Mouse (Mus musculus) CH12.LX (cell line): ENCODE data around the gene Dnm3. TPM values are rescaled to one million over a fixed set of nuclear protein-coding genes. Genes with fewer than 3 reads are reported as not detected.

Experiments used
- DNase-seq: peaks from one replicate; pipeline ENCODE4 v3.0.0-alpha.2; 2013; ENCODE audit errors: extremely low read depth
- H3K27ac ChIP-seq: 2 replicates; pipeline ENCODE4 v1.5.1; 2012; ENCODE audit warnings: low read depth, mild to moderate bottlenecking, control low read depth, moderate library complexity; ENCODE audit not compliant: insufficient read depth
- H3K27me3 ChIP-seq: replicated peaks from 2 replicates; pipeline ENCODE3; 2012; ENCODE audit warnings: inconsistent platforms
- H3K36me3 ChIP-seq, 2 experiments: replicated peaks in 1 of 2; 2 replicates each; pipeline versions ENCODE3 to v1.6.1; 2012; ENCODE audit warnings: inconsistent platforms in 1 of 2, low read length in 1 of 2, mild to moderate bottlenecking in 1 of 2, mixed read lengths in 1 of 2, moderate library complexity in 1 of 2; ENCODE audit not compliant: control insufficient read depth in 1 of 2, insufficient read depth in 1 of 2
- H3K4me1 ChIP-seq, 2 experiments: 2 replicates each; pipeline ENCODE4 v1.6.1; 2012; ENCODE audit warnings: inconsistent platforms in 1 of 2, moderate library complexity in 1 of 2; ENCODE audit not compliant: insufficient read depth in 2 of 2, control insufficient read depth in 1 of 2
- H3K4me2 ChIP-seq: 2 replicates; pipeline ENCODE4 v1.6.1; 2012; ENCODE audit warnings: low read depth, mild to moderate bottlenecking, control low read depth; ENCODE audit not compliant: poor library complexity, insufficient read depth, severe bottlenecking
- H3K4me3 ChIP-seq, 3 experiments: fragments of 150-350 bp in 1 of 3; sonication (generic) in 1 of 3; replicated peaks in 1 of 3; 2 replicates each; pipeline versions ENCODE3 to v1.5.1; 2011 to 2012; ENCODE audit warnings: low read depth in 2 of 3, low read length in 2 of 3, mild to moderate bottlenecking in 2 of 3, moderate library complexity in 2 of 3, control low read depth in 1 of 3, improper control_type of control experiment in 1 of 3, inconsistent platforms in 1 of 3, mixed read lengths in 1 of 3; ENCODE audit not compliant: poor library complexity in 1 of 3
- H3K79me2 ChIP-seq: replicated peaks from 2 replicates; pipeline ENCODE4 v1.6.1; 2012; ENCODE audit warnings: mild to moderate bottlenecking, moderate library complexity; ENCODE audit not compliant: control insufficient read depth, poor library complexity, insufficient read depth, severe bottlenecking; ENCODE audit errors: extremely low read depth
- H3K9ac ChIP-seq: 2 replicates; pipeline ENCODE4 v1.6.1; 2012; ENCODE audit warnings: low read depth, mild to moderate bottlenecking, control low read depth, moderate library complexity; ENCODE audit not compliant: insufficient read depth
- H3K9me3 ChIP-seq: replicated peaks from 2 replicates; pipeline ENCODE3; 2012; ENCODE audit warnings: low read length, inconsistent platforms, mixed read lengths
- CHD1 ChIP-seq: IDR thresholded peaks from 2 replicates; pipeline ENCODE4 v1.6.1; 2012; ENCODE audit warnings: low read depth, low read length, improper control_type of control experiment, inconsistent platforms
- CTCF ChIP-seq, 2 experiments: IDR thresholded peaks in 1 of 2; conservative IDR thresholded peaks in 1 of 2; 2 replicates each; pipeline ENCODE4 v1.5.1; 2011 to 2012; ENCODE audit warnings: low read depth in 2 of 2, low read length in 2 of 2, improper control_type of control experiment in 1 of 2, inconsistent platforms in 1 of 2, mild to moderate bottlenecking in 1 of 2, moderate library complexity in 1 of 2
- E2F4 ChIP-seq: IDR thresholded peaks from 2 replicates; pipeline ENCODE4 v1.6.1; 2011; ENCODE audit warnings: low read depth, low read length, improper control_type of control experiment; ENCODE audit not compliant: insufficient replicate concordance
- EP300 ChIP-seq: IDR thresholded peaks from 2 replicates; pipeline ENCODE4 v1.6.1; 2011; ENCODE audit warnings: low read length, improper control_type of control experiment
- HCFC1 ChIP-seq: IDR thresholded peaks from 2 replicates; pipeline ENCODE4 v1.6.1; 2012; ENCODE audit warnings: low read depth, mild to moderate bottlenecking, inconsistent platforms, low read length, improper control_type of control experiment
- JUN ChIP-seq: IDR thresholded peaks from 2 replicates; pipeline ENCODE4 v1.6.1; 2011; ENCODE audit warnings: low read depth, mild to moderate bottlenecking, low read length, improper control_type of control experiment, moderate library complexity; ENCODE audit not compliant: insufficient read depth
- JUND ChIP-seq: conservative IDR thresholded peaks from 2 replicates; pipeline ENCODE4 v1.6.1; 2011; ENCODE audit warnings: low read depth, low read length, improper control_type of control experiment
- MAX ChIP-seq: IDR thresholded peaks from 2 replicates; pipeline ENCODE4 v1.6.1; 2011; ENCODE audit warnings: low read length, improper control_type of control experiment
- NELFE ChIP-seq: IDR thresholded peaks from 2 replicates; pipeline ENCODE4 v1.6.1; 2011; ENCODE audit warnings: low read depth, low read length, improper control_type of control experiment
- PAX5 ChIP-seq: IDR thresholded peaks from 2 replicates; pipeline ENCODE4 v1.6.1; 2012; ENCODE audit warnings: low read length, inconsistent platforms, mixed read lengths
- POLR2A ChIP-seq: IDR thresholded peaks from 2 replicates; pipeline ENCODE4 v1.6.1; 2011; ENCODE audit warnings: low read depth, mild to moderate bottlenecking, improper control_type of control experiment, low read length
- POLR2AphosphoS2 ChIP-seq: IDR thresholded peaks from 2 replicates; pipeline ENCODE4 v1.6.1; 2011; ENCODE audit warnings: low read depth, low read length, improper control_type of control experiment
- RAD21 ChIP-seq: IDR thresholded peaks from 2 replicates; pipeline ENCODE4 v1.6.1; 2011; ENCODE audit warnings: low read depth, mild to moderate bottlenecking, low read length, improper control_type of control experiment, moderate library complexity
- SIN3A ChIP-seq: IDR thresholded peaks from 2 replicates; pipeline ENCODE4 v1.6.1; 2012; ENCODE audit warnings: low read length, improper control_type of control experiment, inconsistent platforms
- TBP ChIP-seq: conservative IDR thresholded peaks from 2 replicates; pipeline ENCODE4 v1.6.1; 2011; ENCODE audit warnings: low read depth, low read length, improper control_type of control experiment
- TCF12 ChIP-seq: IDR thresholded peaks from 2 replicates; pipeline ENCODE4 v1.6.1; 2014; ENCODE audit warnings: low read depth, mild to moderate bottlenecking, inconsistent platforms, low read length, improper control_type of control experiment
- UBTF ChIP-seq: IDR thresholded peaks from 2 replicates; pipeline ENCODE4 v1.6.1; 2012; ENCODE audit warnings: low read depth, mild to moderate bottlenecking, inconsistent platforms, low read length, improper control_type of control experiment, moderate library complexity
- ZC3H11A ChIP-seq: IDR thresholded peaks from 2 replicates; pipeline ENCODE4 v1.6.1; 2012; ENCODE audit warnings: low read depth, mild to moderate bottlenecking, inconsistent platforms, low read length, improper control_type of control experiment
- ZNF384 ChIP-seq: IDR thresholded peaks from 2 replicates; pipeline ENCODE4 v1.6.1; 2012; ENCODE audit warnings: low read depth, low read length, improper control_type of control experiment, inconsistent platforms
- dilution Hi-C: fragments of 300-500 bp; cut with MboI; formaldehyde crosslinking; loops from 2 replicates; pipeline ENCODE4 v1.14.3; 2020; ENCODE audit warnings: low sequenced_read_pairs; ENCODE audit not compliant: extremely low pct_unique_long_range_greater_than_20kb, extremely low pct_ligation_motif_present
- in situ Hi-C: fragments of 300-500 bp; cut with MboI; formaldehyde crosslinking; loops from 3 replicates; pipeline ENCODE4 v1.14.3; 2019; ENCODE audit warnings: low sequenced_read_pairs, low pct_ligation_motif_present, low pct_unique_long_range_greater_than_20kb, mixed read lengths
- polyA plus RNA-seq: library from polyadenylated mRNA; unstranded; fragments of >175 nt; gene quantifications from 2 replicates; pipeline ENCODE4 v1.2.1, GENCODE M21; 2012; ENCODE audit warnings: low read depth; ENCODE audit not compliant: insufficient read length
- total RNA-seq, 2 experiments: library from RNA; depleted of rRNA; stranded (reverse); fragments of 300-350 nt in 1 of 2; fragments of >200 nt in 1 of 2; gene quantifications; 2 replicates each; pipeline ENCODE4 v1.2.3; 2012 to 2014

The Dnm3 gene
- total and polyA plus RNA-seq, 3 experiments = 3.6 to 9.5 (median 6.9) TPM

GRCm38 (mm10) chr1:162144992-162145391 is 332.8 kb downstream of the Dnm3 start:
- Histone ChIP-seq H3K4me3 (no peak overlapping the region), H3K9me3 (no peaks in the 10 kb centered on the region), H3K79me2 (no peaks in the 10 kb centered on the region), H3K4me2 (no peak overlapping the region), H3K27me3 (no peaks in the 10 kb centered on the region), H3K9ac (no peak overlapping the region), H3K4me1 (peaks cover 6 to 22% of the 10 kb centered on the region in 2 experiments), H3K27ac (no peak overlapping the region), H3K36me3 (no peaks in the 10 kb centered on the region)
- TF ChIP-seq HCFC1 (no peak), POLR2AphosphoS2 (no peak), PAX5 (no peak), E2F4 (no peak), CTCF (conservative IDR thresholded peaks at IDR 0.05 in 1 of 2, IDR thresholded peaks at IDR 0.05 in 1 of 2; ENCODE audit: low read depth in 2 of 2, low read length in 2 of 2) (no peak)
- no peak for DNase-seq
- in situ Hi-C loops (no loop called here), dilution Hi-C loops (no loop called here)

- Histone ChIP-seq H3K27ac (no peak overlapping the region), H3K9ac (no peak overlapping the region), H3K4me2 (no peak overlapping the region), H3K4me1 (peaks cover 6 to 20% of the 10 kb centered on the region in 2 experiments), H3K27me3 (no peaks in the 10 kb centered on the region), H3K4me3 (no peak overlapping the region), H3K79me2 (no peaks in the 10 kb centered on the region), H3K36me3 (no peaks in the 10 kb centered on the region), H3K9me3 (no peaks in the 10 kb centered on the region)
- no peak for DNase-seq
- dilution Hi-C loops (no loop called here), in situ Hi-C loops (no loop called here)
- TF ChIP-seq RAD21 = no peak
- TF ChIP-seq TCF12 = no peak
- TF ChIP-seq JUND = no peak
- no peak for TF ChIP-seq UBTF
- no peak for TF ChIP-seq SIN3A
- TF ChIP-seq POLR2AphosphoS2 = no peak
These were observed 333.6 kb downstream of the Dnm3 start for GRCm38 (mm10) chr1:162143974-162144912.

- H3K4me2 ChIP-seq = no peak overlapping the region
- no peaks in the 10 kb centered on the region for H3K9me3 ChIP-seq
- no peaks in the 10 kb centered on the region for H3K36me3 ChIP-seq
- H3K27ac ChIP-seq = no peak overlapping the region
- in situ Hi-C loops (no loop called here), dilution Hi-C loops (no loop called here)
- H3K4me3 ChIP-seq = no peak overlapping the region
- DNase-seq = no peak
- no peak overlapping the region for H3K9ac ChIP-seq
- H3K27me3 ChIP-seq = no peaks in the 10 kb centered on the region
- TF ChIP-seq UBTF (no peak), POLR2AphosphoS2 (no peak), TCF12 (no peak), CHD1 (no peak), EP300 (no peak), PAX5 (no peak), POLR2A (no peak), JUN (no peak), MAX (no peak), NELFE (no peak), ZC3H11A (no peak), ZNF384 (no peak), TBP (no peak), RAD21 (no peak)
- H3K79me2 ChIP-seq = no peaks in the 10 kb centered on the region
- H3K4me1 ChIP-seq = peaks cover 0 to 5% of the 10 kb centered on the region in 2 experiments; a peak in 1 of 4 replicates
These were observed 335.5 kb downstream of the Dnm3 start for GRCm38 (mm10) chr1:162142285-162142684.
